Mouse (Mus musculus): ENCODE results near the gene Immt. TPM values are rescaled to one million over a fixed set of nuclear protein-coding genes. Genes with fewer than 3 reads are reported as not detected.
"Not testable (repeated sequence)": the region's sequence is repeated elsewhere in the genome, so short reads cannot be mapped to it uniquely, and the experiment has no call there.

Immt gene
- polyA plus RNA-seq, 1 experiment from 2014 or later, result 167 TPM

GRCm38 (mm10) chr6:71893263-71893662 is 62.1 kb downstream of the Immt start:
- Histone ChIP-seq H3K27ac (no peak overlapping the region), H3K4me2 (replicated peaks) (no peak overlapping the region), H3K4me3 (replicated peaks; ENCODE audit: low read length) (no peak overlapping the region), H3K9me3 (ENCODE audit: control insufficient read depth, low read length) (no peaks in the 10 kb centered on the region), H3K36me3 (replicated peaks; ENCODE audit: control insufficient read depth, insufficient read depth) (peaks cover 99% of the 10 kb centered on the region), H3K9ac (no peak overlapping the region), H3K27me3 (ENCODE audit: control insufficient read depth, insufficient read depth, low read length) (no peaks in the 10 kb centered on the region), H3K4me1 (replicated peaks; ENCODE audit: control insufficient read depth, insufficient read depth, low read length) (no peaks in the 10 kb centered on the region)
- DNase-seq (ENCODE audit: low spot score) (no peak), ATAC-seq (ENCODE audit: low FRiP score) (no peak)
- 95% methylated on average over 4 of the region's 4 CpGs for WGBS

GRCm38 (mm10) chr6:71907702-71908235 is 76.6 kb downstream of the Immt start:
- H3K9ac ChIP-seq, result peak overlapping the region; percentile 74
- peaks cover 14% of the 10 kb centered on the region; the same call in 1 of the 2 replicates for H3K4me1 ChIP-seq (replicated peaks; ENCODE audit: control insufficient read depth, insufficient read depth, low read length)
- H3K27ac ChIP-seq, result no peak overlapping the region
- peaks cover 47% of the 10 kb centered on the region for H3K36me3 ChIP-seq (replicated peaks; ENCODE audit: control insufficient read depth, insufficient read depth)
- ATAC-seq (ENCODE audit: low FRiP score) (no peak), DNase-seq (ENCODE audit: low spot score) (no peak)
- no peaks in the 10 kb centered on the region for H3K9me3 ChIP-seq (ENCODE audit: control insufficient read depth, low read length)
- peak overlapping the region; percentile 85 for H3K4me2 ChIP-seq (replicated peaks)
- H3K27me3 ChIP-seq (ENCODE audit: control insufficient read depth, insufficient read depth, low read length), result no peaks in the 10 kb centered on the region
- peak overlapping the region; percentile 77 for H3K4me3 ChIP-seq (replicated peaks; ENCODE audit: low read length)
- 8% methylated on average over 4 of the region's 4 CpGs for WGBS

GRCm38 (mm10) chr6:71908481-71909381 is 77.6 kb downstream of the Immt start, which contains the start of the genes Ptcd3 and Polr1a:
Gene Ptcd3, minus strand, starts transcription at chr6:71908750.
Gene Polr1a, plus strand, starts transcription at chr6:71909053.
- Histone ChIP-seq H3K27me3 (ENCODE audit: control insufficient read depth, insufficient read depth, low read length) (no peaks in the 10 kb centered on the region), H3K27ac (peak within 1 kb of the TSS; percentile 47; the same call in 1 of the 2 replicates), H3K4me3 (replicated peaks; ENCODE audit: low read length) (peak within 1 kb of the TSS; percentile 77), H3K36me3 (replicated peaks; ENCODE audit: control insufficient read depth, insufficient read depth) (peaks cover 46% of the 10 kb centered on the region), H3K4me2 (replicated peaks) (peak within 1 kb of the TSS; percentile 85), H3K9ac (peak within 1 kb of the TSS; percentile 74), H3K4me1 (replicated peaks; ENCODE audit: control insufficient read depth, insufficient read depth, low read length) (peaks cover 14% of the 10 kb centered on the region; the same call in 1 of the 2 replicates), H3K9me3 (ENCODE audit: control insufficient read depth, low read length) (no peaks in the 10 kb centered on the region)
- WGBS, result under 1% methylated on average over 58 of the region's 58 CpGs
- ATAC-seq (ENCODE audit: low FRiP score) (peak; percentile 93), DNase-seq (ENCODE audit: low spot score) (peak; percentile 97)

GRCm38 (mm10) chr6:71909384-71909783 is 78.3 kb downstream of the Immt start:
- Histone ChIP-seq H3K4me3 (replicated peaks; ENCODE audit: low read length) (peak overlapping the region; percentile 77), H3K27me3 (ENCODE audit: control insufficient read depth, insufficient read depth, low read length) (no peaks in the 10 kb centered on the region), H3K4me1 (replicated peaks; ENCODE audit: control insufficient read depth, insufficient read depth, low read length) (peaks cover 14% of the 10 kb centered on the region; the same call in 1 of the 2 replicates), H3K27ac (peak overlapping the region; percentile 32; the same call in 1 of the 2 replicates), H3K9ac (peak overlapping the region; percentile 74), H3K9me3 (ENCODE audit: control insufficient read depth, low read length) (no peaks in the 10 kb centered on the region), H3K4me2 (replicated peaks) (peak overlapping the region; percentile 85), H3K36me3 (replicated peaks; ENCODE audit: control insufficient read depth, insufficient read depth) (peaks cover 46% of the 10 kb centered on the region)
- WGBS, result 25% methylated on average over 10 of the region's 10 CpGs
- ATAC-seq (ENCODE audit: low FRiP score) (0 out of 2 replicates have a peak, but pooled peaks have one; percentile 1), DNase-seq (ENCODE audit: low spot score) (no peak)

GRCm38 (mm10) chr6:71909840-71910239 is 78.7 kb downstream of the Immt start:
- peak overlapping the region; percentile 77 for H3K4me3 ChIP-seq (replicated peaks; ENCODE audit: low read length)
- H3K9me3 ChIP-seq (ENCODE audit: control insufficient read depth, low read length), result no peaks in the 10 kb centered on the region
- no peak overlapping the region for H3K27ac ChIP-seq
- 0 out of 2 replicates have a peak overlapping the region, but pooled peaks have one; percentile 74 for H3K9ac ChIP-seq
- H3K4me1 ChIP-seq (replicated peaks; ENCODE audit: control insufficient read depth, insufficient read depth, low read length), result peaks cover 14% of the 10 kb centered on the region; the same call in 1 of the 2 replicates
- WGBS, result 83% methylated on average over 6 of the region's 6 CpGs
- ATAC-seq (ENCODE audit: low FRiP score), result no peak
- DNase-seq (ENCODE audit: low spot score), result no peak
- H3K4me2 ChIP-seq (replicated peaks), result peak overlapping the region; percentile 85
- peaks cover 46% of the 10 kb centered on the region for H3K36me3 ChIP-seq (replicated peaks; ENCODE audit: control insufficient read depth, insufficient read depth)
- no peaks in the 10 kb centered on the region for H3K27me3 ChIP-seq (ENCODE audit: control insufficient read depth, insufficient read depth, low read length)

GRCm38 (mm10) chr6:71911686-71912450 is 80.7 kb downstream of the Immt start:
- no peak for ATAC-seq (ENCODE audit: low FRiP score)
- Histone ChIP-seq H3K4me3 (replicated peaks; ENCODE audit: low read length) (no peak overlapping the region), H3K9ac (no peak overlapping the region), H3K9me3 (ENCODE audit: control insufficient read depth, low read length) (no peaks in the 10 kb centered on the region), H3K27me3 (ENCODE audit: control insufficient read depth, insufficient read depth, low read length) (no peaks in the 10 kb centered on the region), H3K4me1 (replicated peaks; ENCODE audit: control insufficient read depth, insufficient read depth, low read length) (peaks cover 13% of the 10 kb centered on the region; the same call in 1 of the 2 replicates), H3K27ac (no peak overlapping the region), H3K36me3 (replicated peaks; ENCODE audit: control insufficient read depth, insufficient read depth) (peaks cover 44% of the 10 kb centered on the region), H3K4me2 (replicated peaks) (no peak overlapping the region)
- no peak for DNase-seq (ENCODE audit: low spot score)
- WGBS, result 88% methylated on average over 5 of the region's 5 CpGs

- no peak overlapping the region for H3K27ac ChIP-seq
- H3K27me3 ChIP-seq (ENCODE audit: control insufficient read depth, insufficient read depth, low read length), result no peaks in the 10 kb centered on the region
- WGBS, result 97% methylated on average over 7 of the region's 7 CpGs
- H3K4me1 ChIP-seq (replicated peaks; ENCODE audit: control insufficient read depth, insufficient read depth, low read length), result no peaks in the 10 kb centered on the region
- no peak overlapping the region for H3K4me3 ChIP-seq (replicated peaks; ENCODE audit: low read length)
- ATAC-seq (ENCODE audit: low FRiP score), result no peak
- DNase-seq (ENCODE audit: low spot score), result no peak
- no peak overlapping the region for H3K4me2 ChIP-seq (replicated peaks)
- peaks cover 89% of the 10 kb centered on the region for H3K36me3 ChIP-seq (replicated peaks; ENCODE audit: control insufficient read depth, insufficient read depth)
- H3K9ac ChIP-seq, result no peak overlapping the region
- H3K9me3 ChIP-seq (ENCODE audit: control insufficient read depth, low read length), result no peaks in the 10 kb centered on the region
Observed at GRCm38 (mm10) chr6:71920752-71921151, 89.6 kb downstream of the Immt start.

- not testable (repeated sequence) for DNase-seq (ENCODE audit: low spot score)
- peaks cover 86% of the 10 kb centered on the region for H3K36me3 ChIP-seq (replicated peaks; ENCODE audit: control insufficient read depth, insufficient read depth)
Observed at GRCm38 (mm10) chr6:71925233-71925632, 94.1 kb downstream of the Immt start.

More at GRCm38 (mm10) chr6:71925233-71925632, 94.1 kb downstream of the Immt start:
- H3K9ac ChIP-seq; H3K4me2 ChIP-seq (replicated peaks); H3K27ac ChIP-seq; H3K4me1 ChIP-seq (replicated peaks; ENCODE audit: control insufficient read depth, insufficient read depth, low read length); H3K27me3 ChIP-seq (ENCODE audit: control insufficient read depth, insufficient read depth, low read length); ATAC-seq (ENCODE audit: low FRiP score); H3K4me3 ChIP-seq (replicated peaks; ENCODE audit: low read length); H3K9me3 ChIP-seq (ENCODE audit: control insufficient read depth, low read length): not testable (repeated sequence)
- 94% methylated on average over 5 of the region's 5 CpGs for WGBS
